Mouse (Mus musculus) heart, embryonic 11.5 days (tissue): ENCODE measurements around the gene Gse1. TPM values are rescaled to one million over a fixed set of nuclear protein-coding genes. Genes with fewer than 3 reads are reported as not detected.
A peak's percentile ranks its signal among the peaks of the same experiment; 100 is the strongest.

Experiments
- ATAC-seq: fragments of 200-750 bp; cut with Nextera tagmentation; replicated peaks from 2 replicates; pipeline ENCODE4 v1.8.0; 2017; ENCODE audit warnings: moderate library complexity; ENCODE audit not compliant: insufficient number of reproducible peaks, low FRiP score, low TSS enrichment
- H3K27ac ChIP-seq: fragments of 300-500 bp; sonication (generic); 2 replicates; pipeline ENCODE4 v1.5.1; 2014; ENCODE audit warnings: mild to moderate bottlenecking, low read depth, low read length
- H3K27me3 ChIP-seq: fragments of 300-500 bp; sonication (generic); 2 replicates; pipeline ENCODE4 v1.6.1; 2014; ENCODE audit warnings: mild to moderate bottlenecking, low read length, mixed read lengths; ENCODE audit not compliant: control insufficient read depth, insufficient read depth
- H3K36me3 ChIP-seq: fragments of 300-500 bp; sonication (generic); 2 replicates; pipeline ENCODE4 v1.6.1; 2014; ENCODE audit warnings: mild to moderate bottlenecking, low read length, moderate library complexity, mixed read lengths; ENCODE audit not compliant: control insufficient read depth, insufficient read depth
- H3K4me1 ChIP-seq: fragments of 300-500 bp; sonication (generic); 2 replicates; pipeline ENCODE4 v1.6.1; 2014; ENCODE audit warnings: low read length; ENCODE audit not compliant: control insufficient read depth, insufficient read depth
- H3K4me2 ChIP-seq: fragments of 300-500 bp; sonication (generic); 2 replicates; pipeline ENCODE4 v1.6.1; 2014; ENCODE audit warnings: mild to moderate bottlenecking, moderate library complexity
- H3K4me3 ChIP-seq: fragments of 300-500 bp; sonication (generic); 2 replicates; pipeline ENCODE4 v1.5.1; 2014; ENCODE audit warnings: low read depth, low read length
- H3K9ac ChIP-seq: fragments of 300-500 bp; sonication (generic); 2 replicates; pipeline ENCODE4 v1.6.1; 2014; ENCODE audit warnings: mild to moderate bottlenecking, low read depth, low read length, moderate library complexity
- H3K9me3 ChIP-seq: fragments of 300-500 bp; sonication (generic); replicated peaks from 2 replicates; pipeline ENCODE4 v1.6.1; 2016; ENCODE audit warnings: low read length; ENCODE audit not compliant: control insufficient read depth
- WGBS: fragments of 180-500 bp; shearing (Covaris S2); extraction: QIAGEN DNeasy Blood & Tissue Kit; methylation state at CpG from one replicate; pipeline ENCODE4 v1.1.7; 2014; ENCODE audit not compliant: insufficient replicate concordance; 5-methylcytosine and 5-hydroxymethylcytosine counted together
- polyA plus RNA-seq: library from polyadenylated mRNA; unstranded; fragments of >200 nt; fragmentation: Nextera tagmentation; extraction: Ambion mirVana; gene quantifications from 2 replicates; pipeline ENCODE4 v1.2.1, GENCODE M21; 2014

Gse1 gene
- polyA plus RNA-seq, 1 experiment from 2014 or later, result 12.8 TPM

DNA sequence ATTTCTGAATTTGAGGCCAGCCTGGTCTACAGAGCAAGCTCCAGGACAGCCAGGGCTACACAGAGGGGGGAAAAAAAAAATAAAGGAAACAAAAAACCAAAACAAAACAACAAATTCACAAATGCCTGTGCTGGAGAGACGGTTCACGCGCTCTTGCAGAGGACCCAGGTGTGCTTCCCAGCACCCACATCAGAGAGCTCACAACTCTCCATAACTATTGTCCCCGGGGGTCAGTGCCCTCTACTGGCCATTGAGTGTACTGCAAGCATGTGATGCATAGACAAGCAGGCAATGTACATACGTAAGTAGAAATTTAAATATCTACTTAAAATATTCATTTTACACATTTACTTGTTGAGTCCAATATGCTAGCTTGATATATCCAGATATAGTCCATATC lies 366.3 kb downstream of the Gse1 start:
- Histone ChIP-seq H3K4me2 (no peak overlapping the region), H3K4me3 (no peak overlapping the region), H3K27ac (no peak overlapping the region), H3K9ac (no peak overlapping the region), H3K36me3 (no peaks in the 10 kb centered on the region), H3K27me3 (no peaks in the 10 kb centered on the region; the same call in 1 of the 2 replicates), H3K4me1 (peaks cover 17% of the 10 kb centered on the region), H3K9me3 (no peaks in the 10 kb centered on the region)
- ATAC-seq, result no peak
- WGBS, result 87% methylated on average over 5 of the region's 5 CpGs

DNA sequence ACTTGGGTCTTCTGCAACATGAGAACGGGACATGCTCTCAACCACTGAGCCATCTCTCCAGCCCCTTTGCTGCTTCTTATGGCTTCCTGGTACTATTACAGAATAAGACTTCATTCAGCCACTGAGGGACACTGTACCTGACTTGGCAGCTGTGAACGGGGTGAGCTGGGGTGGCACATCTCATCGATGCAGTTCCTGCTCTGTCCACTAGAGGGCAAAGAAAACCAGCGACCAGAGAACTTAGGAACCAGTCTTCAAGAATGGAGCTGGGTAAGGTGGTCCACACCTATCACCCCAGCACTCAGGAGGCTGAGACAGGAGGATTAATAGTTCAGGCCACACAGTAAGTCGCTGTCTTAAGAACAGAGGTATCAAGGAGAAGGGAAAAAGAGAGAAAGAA lies 367.7 kb downstream of the Gse1 start:
- Histone ChIP-seq H3K36me3 (no peaks in the 10 kb centered on the region), H3K9ac (no peak overlapping the region), H3K4me1 (peaks cover 12% of the 10 kb centered on the region), H3K27me3 (no peaks in the 10 kb centered on the region; the same call in 1 of the 2 replicates), H3K4me2 (no peak overlapping the region), H3K27ac (no peak overlapping the region), H3K9me3 (no peaks in the 10 kb centered on the region), H3K4me3 (no peak overlapping the region)
- WGBS, result 7% methylated on average over 5 of the region's 5 CpGs
- ATAC-seq, result no peak

DNA sequence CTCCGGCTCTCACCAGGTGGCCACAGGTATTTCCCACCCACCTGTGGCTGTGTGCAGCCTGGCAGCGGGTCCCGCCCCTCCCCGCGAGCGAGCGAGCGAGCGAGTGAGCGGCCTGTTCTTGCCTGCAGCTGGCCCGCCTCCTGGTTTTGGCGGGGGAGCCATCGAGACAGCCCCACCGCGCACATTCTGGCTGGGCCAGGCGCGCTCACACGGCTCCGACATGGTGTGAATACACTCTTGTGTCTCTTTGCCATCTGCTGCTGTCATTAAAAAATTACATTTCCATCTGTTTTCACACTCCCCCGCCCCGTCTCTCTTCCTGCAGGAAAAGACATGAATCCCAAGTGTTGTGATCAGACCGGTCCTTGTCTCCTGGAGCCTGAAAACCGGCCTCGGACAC lies 370.3 kb downstream of the Gse1 start:
- no peak for ATAC-seq
- Histone ChIP-seq H3K27me3 (no peaks in the 10 kb centered on the region; the same call in 1 of the 2 replicates), H3K4me2 (peak overlapping the region; percentile 55), H3K27ac (no peak overlapping the region), H3K4me1 (peaks cover 6% of the 10 kb centered on the region), H3K36me3 (no peaks in the 10 kb centered on the region), H3K9me3 (no peaks in the 10 kb centered on the region), H3K4me3 (peak overlapping the region; percentile 12; the same call in 1 of the 2 replicates), H3K9ac (peak overlapping the region; percentile 4)
- 33% methylated on average over 24 of the region's 24 CpGs for WGBS

DNA sequence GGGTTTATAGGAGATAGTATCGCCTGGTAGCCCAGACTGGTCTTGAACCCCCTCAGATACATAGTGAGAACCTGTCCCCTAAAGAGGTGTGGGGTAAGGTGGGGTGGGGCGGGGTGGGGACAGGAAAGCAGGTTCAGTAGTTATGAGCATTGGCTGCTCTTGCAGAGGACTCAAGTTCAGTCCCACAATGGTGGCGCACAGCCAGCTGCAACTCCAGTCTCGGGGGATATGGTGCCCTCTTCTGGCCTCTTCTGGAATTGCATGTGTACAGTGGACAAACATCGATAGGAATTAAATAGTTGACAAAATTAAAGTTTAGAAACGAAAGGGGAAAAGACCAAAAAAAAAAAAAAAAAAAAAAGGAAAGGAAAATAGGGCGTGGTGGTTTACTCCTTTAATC lies 371.2 kb downstream of the Gse1 start:
- H3K4me2 ChIP-seq, result no peak overlapping the region
- ATAC-seq, result no peak
- no peaks in the 10 kb centered on the region for H3K9me3 ChIP-seq
- WGBS, result 42% methylated on average over 7 of the region's 7 CpGs
- no peaks in the 10 kb centered on the region for H3K36me3 ChIP-seq
- no peak overlapping the region for H3K4me3 ChIP-seq
- no peak overlapping the region for H3K9ac ChIP-seq
- H3K27me3 ChIP-seq, result no peaks in the 10 kb centered on the region; the same call in 1 of the 2 replicates
- no peak overlapping the region for H3K27ac ChIP-seq
- H3K4me1 ChIP-seq, result peaks cover 6% of the 10 kb centered on the region

DNA sequence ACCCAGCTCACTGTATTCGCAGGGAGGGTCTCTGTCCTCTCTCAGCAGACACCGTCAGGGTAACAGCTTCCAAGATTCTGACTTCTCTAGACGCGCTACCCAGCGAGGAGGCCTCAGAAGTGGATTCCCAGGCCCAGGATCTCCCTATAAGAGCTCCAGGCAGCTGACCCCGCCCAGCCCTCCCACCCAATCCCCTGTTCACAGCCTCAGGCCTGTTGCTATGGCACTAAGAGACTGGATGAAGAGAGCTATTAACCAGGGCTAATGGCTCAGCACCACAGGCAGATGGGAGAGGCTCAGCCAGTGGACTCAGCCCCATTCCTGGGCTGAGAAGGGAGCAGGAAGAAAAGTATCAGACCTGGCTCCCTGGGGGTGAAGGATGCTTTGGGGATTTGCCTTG lies 374.4 kb downstream of the Gse1 start:
- Histone ChIP-seq H3K4me2 (no peak overlapping the region), H3K4me1 (peaks cover 8% of the 10 kb centered on the region), H3K36me3 (no peaks in the 10 kb centered on the region), H3K4me3 (no peak overlapping the region), H3K9ac (no peak overlapping the region), H3K27me3 (no peaks in the 10 kb centered on the region; the same call in 1 of the 2 replicates), H3K9me3 (no peaks in the 10 kb centered on the region), H3K27ac (no peak overlapping the region)
- no peak for ATAC-seq
- 50% methylated on average over 6 of the region's 6 CpGs for WGBS

DNA sequence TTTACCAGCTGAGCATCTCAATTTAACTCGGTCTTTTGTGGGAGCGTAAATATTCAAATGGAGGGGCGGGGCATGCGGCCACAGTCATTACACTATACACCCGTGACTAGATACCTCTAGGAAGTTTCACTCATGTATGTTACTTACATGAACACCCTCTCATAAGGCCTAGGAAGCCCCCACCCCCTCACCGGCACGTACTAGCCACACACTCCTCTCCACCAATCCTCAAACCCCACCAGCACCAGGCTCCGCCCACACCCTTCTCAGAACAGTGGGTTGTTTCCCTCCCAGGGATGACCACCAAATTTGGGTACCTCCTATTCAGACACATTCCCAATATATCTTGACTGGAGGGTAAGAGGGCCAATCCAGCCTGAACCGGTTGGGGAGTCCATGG lies 379.2 kb downstream of the Gse1 start:
- no peak for ATAC-seq
- Histone ChIP-seq H3K27me3 (peaks cover 8% of the 10 kb centered on the region; the same call in 1 of the 2 replicates), H3K9ac (no peak overlapping the region), H3K4me3 (no peak overlapping the region), H3K4me2 (peak overlapping the region; percentile 16; the same call in 1 of the 2 replicates), H3K27ac (no peak overlapping the region), H3K36me3 (no peaks in the 10 kb centered on the region), H3K9me3 (no peaks in the 10 kb centered on the region), H3K4me1 (peaks cover 3% of the 10 kb centered on the region; the same call in 1 of the 2 replicates)
- WGBS, result 76% methylated on average over 9 of the region's 9 CpGs

DNA sequence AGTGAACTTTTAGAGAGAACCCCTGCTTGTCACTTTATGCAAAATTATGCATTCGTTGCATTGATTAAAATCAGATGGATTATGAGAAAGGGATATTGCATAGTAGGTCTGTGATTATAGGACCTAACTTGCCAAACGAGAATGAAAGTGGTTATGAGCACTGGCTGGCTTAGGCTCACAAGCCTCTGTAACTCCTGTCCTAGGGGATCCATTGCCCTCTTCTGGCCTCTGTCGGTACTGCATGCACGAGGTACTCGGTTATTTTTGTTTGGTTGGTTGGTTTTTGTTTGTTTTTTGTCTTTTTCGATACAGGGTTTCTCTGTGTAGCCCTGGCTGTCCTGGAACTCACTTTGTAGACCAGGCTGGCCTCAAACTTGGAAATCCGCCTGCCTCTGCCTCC lies 379.6 kb downstream of the Gse1 start:
- ATAC-seq, result no peak
- peaks cover 3% of the 10 kb centered on the region; the same call in 1 of the 2 replicates for H3K4me1 ChIP-seq
- no peak overlapping the region for H3K4me3 ChIP-seq
- no peak overlapping the region for H3K9ac ChIP-seq
- peaks cover 8% of the 10 kb centered on the region; the same call in 1 of the 2 replicates for H3K27me3 ChIP-seq
- no peaks in the 10 kb centered on the region for H3K36me3 ChIP-seq
- H3K27ac ChIP-seq, result no peak overlapping the region
- peak overlapping the region; percentile 16; the same call in 1 of the 2 replicates for H3K4me2 ChIP-seq
- H3K9me3 ChIP-seq, result no peaks in the 10 kb centered on the region
- 17% methylated on average over 7 of the region's 7 CpGs for WGBS

DNA sequence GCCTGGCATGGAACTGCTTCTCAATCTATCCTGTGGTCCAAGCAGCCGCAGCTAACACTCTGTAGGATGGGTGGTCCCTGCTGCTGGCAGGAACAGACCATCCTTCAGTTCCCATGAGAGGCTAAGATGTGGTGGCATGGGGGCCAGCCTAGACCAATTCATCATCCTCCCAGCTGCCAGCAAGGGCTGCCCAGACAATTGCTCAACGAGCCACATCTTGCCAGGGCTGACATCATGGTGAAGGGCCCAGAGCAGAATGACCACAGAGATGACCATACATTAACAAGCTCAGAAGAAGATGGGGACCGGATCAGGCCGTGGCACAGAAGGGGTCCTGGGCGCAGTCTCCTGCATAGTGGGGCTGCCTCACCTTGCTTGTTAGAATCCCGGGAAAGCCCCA lies 382.6 kb downstream of the Gse1 start:
- no peaks in the 10 kb centered on the region for H3K36me3 ChIP-seq
- H3K27me3 ChIP-seq, result peaks cover 8% of the 10 kb centered on the region; the same call in 1 of the 2 replicates
- peaks cover 3% of the 10 kb centered on the region; the same call in 1 of the 2 replicates for H3K4me1 ChIP-seq
- H3K27ac ChIP-seq, result no peak overlapping the region
- no peak overlapping the region for H3K9ac ChIP-seq
- no peaks in the 10 kb centered on the region for H3K9me3 ChIP-seq
- ATAC-seq, result no peak
- H3K4me2 ChIP-seq, result no peak overlapping the region
- H3K4me3 ChIP-seq, result no peak overlapping the region
- 87% methylated on average over 6 of the region's 6 CpGs for WGBS

DNA sequence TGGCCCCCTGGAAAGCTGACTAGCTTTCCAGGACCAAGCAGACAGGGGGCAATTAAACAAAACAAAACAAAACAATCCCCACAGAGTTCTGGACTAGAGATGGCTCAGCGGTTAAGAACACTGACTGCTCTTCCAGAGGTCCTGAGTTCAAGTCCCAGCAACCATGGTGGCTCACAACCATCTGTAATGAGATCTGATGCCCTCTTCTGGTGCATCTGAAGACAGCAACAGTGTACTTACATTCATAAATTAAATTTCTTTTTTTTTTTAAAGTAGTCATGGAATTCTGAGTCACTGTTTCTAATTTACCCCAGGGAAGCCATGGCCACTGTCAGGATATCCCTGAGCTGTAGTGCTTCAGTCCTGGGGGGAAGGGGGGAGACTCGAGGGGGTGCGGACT lies 386.2 kb downstream of the Gse1 start:
- Histone ChIP-seq H3K9me3 (no peaks in the 10 kb centered on the region), H3K36me3 (no peaks in the 10 kb centered on the region), H3K9ac (no peak overlapping the region), H3K4me1 (peaks cover 14% of the 10 kb centered on the region), H3K4me3 (no peak overlapping the region), H3K27ac (no peak overlapping the region), H3K4me2 (no peak overlapping the region), H3K27me3 (peaks cover 8% of the 10 kb centered on the region; the same call in 1 of the 2 replicates)
- WGBS, result 85% methylated on average over 3 of the region's 3 CpGs
- no peak for ATAC-seq
